Mouse (Mus musculus) liver, adult 2 months (tissue): ENCODE measurements around the gene Il17re.

Experiments
- CTCF ChIP-seq: fragments of 200-500 bp; IDR thresholded peaks from 2 replicates; pipeline ENCODE4 v1.5.1; 2011; ENCODE audit warnings: low read depth, low read length, control low read depth
- POLR2A ChIP-seq: fragments of 200-500 bp; IDR thresholded peaks from 2 replicates; pipeline ENCODE4 v1.6.1; 2011; ENCODE audit warnings: low read length, control low read depth; ENCODE audit not compliant: insufficient read depth; ENCODE audit errors: extremely low read depth

- TF ChIP-seq CTCF: no peak
- TF ChIP-seq POLR2A: no peak
Observed at GRCm38 (mm10) chr6:113447639-113448038, 10.6 kb upstream of the Il17re start.
